Mouse (Mus musculus): ENCODE data around the gene Mark4. TPM values are rescaled to one million over a fixed set of nuclear protein-coding genes. Genes with fewer than 3 reads are reported as not detected.

The Mark4 gene
- polyA plus RNA-seq, 1 experiment from 2014 or later: 9.2 TPM

DNA sequence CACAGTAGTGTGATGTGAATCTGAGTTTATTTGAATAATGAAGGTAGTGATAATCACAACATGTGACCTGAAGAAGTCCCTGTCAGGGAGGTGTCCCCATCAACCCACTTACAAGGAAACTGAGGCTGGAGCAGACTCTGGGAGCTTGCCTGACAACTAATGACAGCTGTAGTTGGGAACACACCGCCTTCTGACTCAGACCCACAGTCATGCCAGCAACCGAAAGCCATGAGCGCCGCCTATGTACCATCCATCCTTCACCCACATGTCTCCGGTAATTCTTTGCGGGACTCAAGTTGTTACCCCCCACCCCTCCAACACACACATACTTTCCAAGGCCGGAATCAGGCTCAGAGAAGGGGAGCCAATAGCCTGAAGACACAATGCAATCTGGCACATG is 2.0 kb downstream of the Mark4 start:
- H3K4me3 ChIP-seq (ENCODE audit: low read depth, low read length): no peak overlapping the region

GRCm38 (mm10) chr7:19455819-19456495 is 2.7 kb downstream of the Mark4 start:
- 76% methylated on average over 11 of the region's 11 CpGs for WGBS

More for the DNA sequence above, 2.0 kb downstream of the Mark4 start:
- Histone ChIP-seq H3K27me3 (replicated peaks; ENCODE audit: control insufficient read depth, insufficient read depth, low read length) (no peaks in the 10 kb centered on the region), H3K4me1 (ENCODE audit: control insufficient read depth, insufficient read depth, low read length) (peaks cover 13% of the 10 kb centered on the region), H3K27ac (ENCODE audit: low read depth, low read length) (no peak overlapping the region), H3K9ac (ENCODE audit: low read length) (no peak overlapping the region), H3K36me3 (ENCODE audit: control insufficient read depth, insufficient read depth, low read length) (peaks cover 13% of the 10 kb centered on the region; the same call in 1 of the 2 replicates), H3K4me2 (ENCODE audit: low read length) (peak overlapping the region; percentile 74; the same call in 1 of the 2 replicates), H3K9me3 (replicated peaks; ENCODE audit: control insufficient read depth, low read length) (no peaks in the 10 kb centered on the region)
- WGBS: 95% methylated on average over 7 of the region's 7 CpGs
- ATAC-seq: no peak
- DNase-seq (ENCODE audit: low spot score): no peak

GRCm38 (mm10) chr7:19455186-19455585 is 3.4 kb downstream of the Mark4 start:
- no peak for DNase-seq (ENCODE audit: low spot score)
- no peak overlapping the region for H3K9ac ChIP-seq (ENCODE audit: low read length)
- no peaks in the 10 kb centered on the region for H3K27me3 ChIP-seq (replicated peaks; ENCODE audit: control insufficient read depth, insufficient read depth, low read length)
- H3K4me3 ChIP-seq (ENCODE audit: low read depth, low read length): no peak overlapping the region
- H3K4me1 ChIP-seq (ENCODE audit: control insufficient read depth, insufficient read depth, low read length): peaks cover 13% of the 10 kb centered on the region
- no peak overlapping the region for H3K27ac ChIP-seq (ENCODE audit: low read depth, low read length)
- ATAC-seq: no peak
- no peak overlapping the region for H3K4me2 ChIP-seq (ENCODE audit: low read length)
- H3K9me3 ChIP-seq (replicated peaks; ENCODE audit: control insufficient read depth, low read length): no peaks in the 10 kb centered on the region
- WGBS: 89% methylated on average over 4 of the region's 4 CpGs
- peaks cover 26% of the 10 kb centered on the region for H3K36me3 ChIP-seq (ENCODE audit: control insufficient read depth, insufficient read depth, low read length)

More at GRCm38 (mm10) chr7:19455819-19456495, 2.7 kb downstream of the Mark4 start:
- Histone ChIP-seq H3K36me3 (ENCODE audit: control insufficient read depth, insufficient read depth, low read length) (peaks cover 20% of the 10 kb centered on the region; the same call in 1 of the 2 replicates), H3K4me2 (ENCODE audit: low read length) (no peak overlapping the region), H3K9me3 (replicated peaks; ENCODE audit: control insufficient read depth, low read length) (no peaks in the 10 kb centered on the region), H3K27me3 (replicated peaks; ENCODE audit: control insufficient read depth, insufficient read depth, low read length) (no peaks in the 10 kb centered on the region), H3K9ac (ENCODE audit: low read length) (no peak overlapping the region), H3K27ac (ENCODE audit: low read depth, low read length) (no peak overlapping the region), H3K4me1 (ENCODE audit: control insufficient read depth, insufficient read depth, low read length) (peaks cover 13% of the 10 kb centered on the region), H3K4me3 (ENCODE audit: low read depth, low read length) (no peak overlapping the region)
- ATAC-seq (no peak), DNase-seq (ENCODE audit: low spot score) (no peak)

DNA sequence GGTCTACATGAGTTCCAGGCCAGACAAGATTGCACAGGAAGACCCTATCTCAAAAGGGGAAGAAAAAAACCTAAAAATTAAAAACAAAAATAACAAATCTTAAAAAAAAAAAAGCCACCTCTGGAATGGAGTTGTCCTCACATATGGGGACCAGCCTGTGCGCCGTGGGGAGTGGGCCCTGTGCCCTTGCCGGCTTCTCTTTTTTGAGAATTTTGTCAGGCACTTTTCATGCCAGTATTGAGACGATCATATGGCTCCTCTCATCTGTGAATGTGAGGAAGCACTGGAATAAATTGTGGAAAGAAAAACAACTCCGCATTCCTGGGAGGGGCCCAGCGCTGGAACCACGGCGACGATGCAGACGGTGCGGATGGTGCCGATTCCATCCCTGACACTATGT is 9.5 kb downstream of the Mark4 start:
- Histone ChIP-seq H3K4me1 (ENCODE audit: control insufficient read depth, insufficient read depth, low read length) (no peaks in the 10 kb centered on the region), H3K27me3 (replicated peaks; ENCODE audit: control insufficient read depth, insufficient read depth, low read length) (no peaks in the 10 kb centered on the region), H3K9ac (ENCODE audit: low read length) (no peak overlapping the region), H3K4me2 (ENCODE audit: low read length) (no peak overlapping the region), H3K36me3 (ENCODE audit: control insufficient read depth, insufficient read depth, low read length) (peaks cover 69% of the 10 kb centered on the region), H3K9me3 (replicated peaks; ENCODE audit: control insufficient read depth, low read length) (no peaks in the 10 kb centered on the region), H3K27ac (ENCODE audit: low read depth, low read length) (no peak overlapping the region), H3K4me3 (ENCODE audit: low read depth, low read length) (no peak overlapping the region)
- DNase-seq (ENCODE audit: low spot score) (no peak), ATAC-seq (no peak)
- 86% methylated on average over 12 of the region's 12 CpGs for WGBS

- Histone ChIP-seq H3K9ac (ENCODE audit: low read length) (no peak overlapping the region), H3K27me3 (replicated peaks; ENCODE audit: control insufficient read depth, insufficient read depth, low read length) (no peaks in the 10 kb centered on the region), H3K27ac (ENCODE audit: low read depth, low read length) (no peak overlapping the region), H3K9me3 (replicated peaks; ENCODE audit: control insufficient read depth, low read length) (no peaks in the 10 kb centered on the region), H3K4me2 (ENCODE audit: low read length) (no peak overlapping the region), H3K4me3 (ENCODE audit: low read depth, low read length) (no peak overlapping the region), H3K4me1 (ENCODE audit: control insufficient read depth, insufficient read depth, low read length) (no peaks in the 10 kb centered on the region), H3K36me3 (ENCODE audit: control insufficient read depth, insufficient read depth, low read length) (peaks cover 76% of the 10 kb centered on the region)
- DNase-seq (ENCODE audit: low spot score) (no peak), ATAC-seq (no peak)
- WGBS: 83% methylated on average over 16 of the region's 16 CpGs
Measured at GRCm38 (mm10) chr7:19447689-19448088, 10.9 kb downstream of the Mark4 start.

DNA sequence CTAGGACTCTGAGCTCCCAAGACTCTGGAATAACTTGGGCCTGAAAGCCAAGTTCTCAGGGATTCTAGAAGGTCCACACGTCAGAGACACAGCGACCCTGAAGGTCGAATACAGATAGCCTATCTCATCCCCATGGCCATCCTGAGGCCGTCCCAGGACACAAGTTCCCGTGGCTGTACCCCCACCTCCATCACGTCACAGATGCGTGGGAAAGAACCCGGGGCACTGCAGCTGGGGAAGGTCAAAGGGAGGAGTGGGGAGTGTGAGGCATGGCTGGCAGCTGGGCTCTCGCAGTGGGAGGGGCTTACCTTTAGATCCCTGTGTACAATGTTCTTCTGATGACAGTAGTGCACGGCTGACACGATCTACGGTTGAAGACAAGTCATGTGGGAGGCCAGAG is 13.8 kb downstream of the Mark4 start:
- WGBS: 90% methylated on average over 12 of the region's 12 CpGs
- DNase-seq (ENCODE audit: low spot score) (no peak), ATAC-seq (no peak)
- no peaks in the 10 kb centered on the region for H3K27me3 ChIP-seq (replicated peaks; ENCODE audit: control insufficient read depth, insufficient read depth, low read length)
- H3K4me3 ChIP-seq (ENCODE audit: low read depth, low read length): no peak overlapping the region
- no peak overlapping the region for H3K4me2 ChIP-seq (ENCODE audit: low read length)
- no peaks in the 10 kb centered on the region for H3K9me3 ChIP-seq (replicated peaks; ENCODE audit: control insufficient read depth, low read length)
- H3K4me1 ChIP-seq (ENCODE audit: control insufficient read depth, insufficient read depth, low read length): no peaks in the 10 kb centered on the region
- peaks cover 87% of the 10 kb centered on the region for H3K36me3 ChIP-seq (ENCODE audit: control insufficient read depth, insufficient read depth, low read length)
- no peak overlapping the region for H3K9ac ChIP-seq (ENCODE audit: low read length)
- H3K27ac ChIP-seq (ENCODE audit: low read depth, low read length): no peak overlapping the region

GRCm38 (mm10) chr7:19443344-19443743 is 15.3 kb downstream of the Mark4 start:
- Histone ChIP-seq H3K4me1 (ENCODE audit: control insufficient read depth, insufficient read depth, low read length) (no peaks in the 10 kb centered on the region), H3K36me3 (ENCODE audit: control insufficient read depth, insufficient read depth, low read length) (peaks cover 79% of the 10 kb centered on the region), H3K27me3 (replicated peaks; ENCODE audit: control insufficient read depth, insufficient read depth, low read length) (no peaks in the 10 kb centered on the region), H3K27ac (ENCODE audit: low read depth, low read length) (no peak overlapping the region), H3K9ac (ENCODE audit: low read length) (no peak overlapping the region), H3K4me3 (ENCODE audit: low read depth, low read length) (no peak overlapping the region), H3K9me3 (replicated peaks; ENCODE audit: control insufficient read depth, low read length) (no peaks in the 10 kb centered on the region), H3K4me2 (ENCODE audit: low read length) (no peak overlapping the region)
- DNase-seq (ENCODE audit: low spot score) (peak; percentile 79), ATAC-seq (no peak)
- 49% methylated on average over 3 of the region's 3 CpGs for WGBS

DNA sequence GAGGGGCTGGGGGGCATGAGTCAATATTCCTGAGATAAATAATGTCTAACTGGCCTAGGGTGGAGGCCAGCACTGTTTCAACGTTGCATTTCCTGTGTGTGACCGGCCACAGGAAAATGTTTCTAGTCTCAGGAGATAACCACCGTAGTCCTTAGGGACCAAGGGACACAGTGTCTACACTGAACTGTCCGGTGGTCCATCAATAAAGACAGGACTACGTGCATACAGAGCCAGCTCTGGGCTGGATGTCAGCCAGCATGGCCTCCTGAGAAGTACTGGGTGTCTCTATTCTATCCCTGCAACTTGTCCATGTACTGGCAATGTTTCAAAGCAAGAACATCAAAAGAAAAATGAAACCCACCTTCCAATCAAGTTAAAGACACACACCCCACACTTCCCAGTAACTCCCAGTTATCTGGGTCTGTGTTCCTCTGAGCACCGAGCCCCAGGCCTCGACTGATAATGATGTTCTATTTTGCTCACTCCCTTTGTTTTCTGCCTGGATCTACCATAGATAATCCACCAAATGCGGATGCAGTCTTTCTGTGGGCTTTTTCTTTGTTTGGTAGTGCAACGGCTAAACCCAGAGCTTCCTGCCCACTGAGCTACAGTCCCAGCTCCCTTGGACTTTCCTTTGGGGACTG is 17.1 kb downstream of the Mark4 start:
- no peak overlapping the region for H3K27ac ChIP-seq (ENCODE audit: low read depth, low read length)
- DNase-seq (ENCODE audit: low spot score) (no peak), ATAC-seq (no peak)
- H3K9me3 ChIP-seq (replicated peaks; ENCODE audit: control insufficient read depth, low read length): no peaks in the 10 kb centered on the region
- H3K36me3 ChIP-seq (ENCODE audit: control insufficient read depth, insufficient read depth, low read length): peaks cover 80% of the 10 kb centered on the region
- no peaks in the 10 kb centered on the region for H3K27me3 ChIP-seq (replicated peaks; ENCODE audit: control insufficient read depth, insufficient read depth, low read length)
- no peaks in the 10 kb centered on the region for H3K4me1 ChIP-seq (ENCODE audit: control insufficient read depth, insufficient read depth, low read length)
- no peak overlapping the region for H3K9ac ChIP-seq (ENCODE audit: low read length)
- H3K4me2 ChIP-seq (ENCODE audit: low read length): no peak overlapping the region
- no peak overlapping the region for H3K4me3 ChIP-seq (ENCODE audit: low read depth, low read length)
- WGBS: 91% methylated on average over 9 of the region's 9 CpGs

DNA sequence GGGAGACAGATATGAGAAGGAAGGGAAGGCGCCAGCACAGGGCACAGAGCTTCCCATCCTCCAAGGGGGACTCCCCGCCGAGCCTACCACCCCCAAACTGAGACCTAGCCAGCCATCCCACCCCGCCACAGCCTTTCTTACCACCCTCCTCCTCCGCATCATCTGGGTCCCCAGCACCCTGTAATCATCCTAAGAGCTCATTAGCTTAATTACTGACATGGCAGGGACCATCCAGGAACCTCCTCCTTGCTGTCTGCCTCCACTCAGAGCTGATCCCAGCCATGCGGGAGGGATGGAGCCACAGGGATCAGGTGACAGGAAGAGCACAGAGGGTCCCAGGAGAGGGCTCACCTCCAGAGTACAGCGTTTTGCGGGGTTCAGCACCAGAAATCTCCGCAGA is 21.6 kb downstream of the Mark4 start:
- 79% methylated on average over 9 of the region's 9 CpGs for WGBS
- DNase-seq (ENCODE audit: low spot score): no peak
- no peak overlapping the region for H3K9ac ChIP-seq (ENCODE audit: low read length)
- no peaks in the 10 kb centered on the region for H3K9me3 ChIP-seq (replicated peaks; ENCODE audit: control insufficient read depth, low read length)
- H3K27me3 ChIP-seq (replicated peaks; ENCODE audit: control insufficient read depth, insufficient read depth, low read length): no peaks in the 10 kb centered on the region
- peaks cover 89% of the 10 kb centered on the region for H3K36me3 ChIP-seq (ENCODE audit: control insufficient read depth, insufficient read depth, low read length)
- no peak for ATAC-seq
- no peak overlapping the region for H3K27ac ChIP-seq (ENCODE audit: low read depth, low read length)
- no peak overlapping the region for H3K4me2 ChIP-seq (ENCODE audit: low read length)
- H3K4me3 ChIP-seq (ENCODE audit: low read depth, low read length): no peak overlapping the region
- no peaks in the 10 kb centered on the region for H3K4me1 ChIP-seq (ENCODE audit: control insufficient read depth, insufficient read depth, low read length)

All from forebrain, embryonic 14.5 days (tissue).